Mouse (Mus musculus): ENCODE results near the gene Polr1e. TPM values are rescaled to one million over a fixed set of nuclear protein-coding genes. Genes with fewer than 3 reads are reported as not detected.

The Polr1e gene
- polyA plus RNA-seq (2015; fragmentation: Nextera tagmentation; extraction: Ambion mirVana), result 40.9 and 48.4 TPM in 2 replicates

- Histone ChIP-seq H3K4me2 (peak within 1 kb of the TSS; percentile 94), H3K36me3 (peaks cover 18% of the 10 kb centered on the region), H3K4me1 (peaks cover 24% of the 10 kb centered on the region), H3K27me3 (no peaks in the 10 kb centered on the region), H3K4me3 (replicated peaks) (peak within 1 kb of the TSS; percentile 68), H3K9ac (peak within 1 kb of the TSS; percentile 58), H3K27ac (peak within 1 kb of the TSS; percentile 37), H3K9me3 (replicated peaks) (no peaks in the 10 kb centered on the region)
- WGBS, result 0% methylated on average over 29 of the region's 29 CpGs
- peak; percentile 92 for ATAC-seq (replicated peaks; ENCODE audit: low FRiP score)
Observed at GRCm38 (mm10) chr4:45018452-45018980, at the start of gene Polr1e. Gene Polr1e, plus strand, starts transcription at chr4:45018583.

- H3K36me3 ChIP-seq, result no peaks in the 10 kb centered on the region
- H3K27me3 ChIP-seq, result no peaks in the 10 kb centered on the region
- no peak overlapping the region for H3K4me3 ChIP-seq (replicated peaks)
- 91% methylated on average over 7 of the region's 7 CpGs for WGBS
- ATAC-seq (replicated peaks; ENCODE audit: low FRiP score), result no peak
- H3K4me1 ChIP-seq, result peaks cover 12% of the 10 kb centered on the region
- no peak overlapping the region for H3K4me2 ChIP-seq
- no peak overlapping the region for H3K9ac ChIP-seq
- no peak overlapping the region for H3K27ac ChIP-seq
- H3K9me3 ChIP-seq (replicated peaks), result no peaks in the 10 kb centered on the region
Observed at GRCm38 (mm10) chr4:44970056-44970455, 48.3 kb upstream of the Polr1e start.

- WGBS, result 23% methylated on average over 10 of the region's 10 CpGs
- no peaks in the 10 kb centered on the region for H3K9me3 ChIP-seq (replicated peaks)
- ATAC-seq (replicated peaks; ENCODE audit: low FRiP score), result no peak
- no peak overlapping the region for H3K4me2 ChIP-seq
- H3K4me1 ChIP-seq, result peaks cover 12% of the 10 kb centered on the region
- no peak overlapping the region for H3K27ac ChIP-seq
- H3K9ac ChIP-seq, result no peak overlapping the region
- no peaks in the 10 kb centered on the region for H3K27me3 ChIP-seq
- no peak overlapping the region for H3K4me3 ChIP-seq (replicated peaks)
- H3K36me3 ChIP-seq, result no peaks in the 10 kb centered on the region
Observed at GRCm38 (mm10) chr4:44970612-44971110, 47.7 kb upstream of the Polr1e start.

GRCm38 (mm10) chr4:44973450-44973849 is 44.9 kb upstream of the Polr1e start:
- ATAC-seq (replicated peaks; ENCODE audit: low FRiP score), result peak; percentile 56
- Histone ChIP-seq H3K4me3 (replicated peaks) (peak overlapping the region; percentile 25), H3K4me2 (peak overlapping the region; percentile 56), H3K27ac (no peak overlapping the region), H3K27me3 (no peaks in the 10 kb centered on the region), H3K4me1 (peaks cover 12% of the 10 kb centered on the region), H3K36me3 (no peaks in the 10 kb centered on the region), H3K9ac (no peak overlapping the region), H3K9me3 (replicated peaks) (no peaks in the 10 kb centered on the region)
- 11% methylated on average over 9 of the region's 9 CpGs for WGBS

- peak overlapping the region; percentile 56 for H3K4me2 ChIP-seq
- H3K9ac ChIP-seq, result no peak overlapping the region
- H3K4me3 ChIP-seq (replicated peaks), result peak overlapping the region; percentile 25
- no peak overlapping the region for H3K27ac ChIP-seq
- no peaks in the 10 kb centered on the region for H3K9me3 ChIP-seq (replicated peaks)
- H3K36me3 ChIP-seq, result no peaks in the 10 kb centered on the region
- H3K4me1 ChIP-seq, result peaks cover 12% of the 10 kb centered on the region
- ATAC-seq (replicated peaks; ENCODE audit: low FRiP score), result peak; percentile 31; the same call in 1 of the 2 replicates
- 53% methylated on average over 14 of the region's 14 CpGs for WGBS
- no peaks in the 10 kb centered on the region for H3K27me3 ChIP-seq
Observed at GRCm38 (mm10) chr4:44973871-44974270, 44.5 kb upstream of the Polr1e start.

GRCm38 (mm10) chr4:44974331-44974730 is 44.1 kb upstream of the Polr1e start:
- no peaks in the 10 kb centered on the region for H3K9me3 ChIP-seq (replicated peaks)
- H3K9ac ChIP-seq, result no peak overlapping the region
- no peaks in the 10 kb centered on the region for H3K27me3 ChIP-seq
- no peak for ATAC-seq (replicated peaks; ENCODE audit: low FRiP score)
- 68% methylated on average over 8 of the region's 8 CpGs for WGBS
- no peaks in the 10 kb centered on the region for H3K36me3 ChIP-seq
- H3K4me3 ChIP-seq (replicated peaks), result no peak overlapping the region
- no peak overlapping the region; the same call in 1 of the 2 replicates for H3K4me2 ChIP-seq
- H3K27ac ChIP-seq, result no peak overlapping the region
- H3K4me1 ChIP-seq, result peaks cover 15% of the 10 kb centered on the region

- 77% methylated on average over 6 of the region's 6 CpGs for WGBS
- ATAC-seq (replicated peaks; ENCODE audit: low FRiP score), result no peak
- no peak overlapping the region for H3K4me3 ChIP-seq (replicated peaks)
Observed at GRCm38 (mm10) chr4:44976026-44976615, 42.3 kb upstream of the Polr1e start.

GRCm38 (mm10) chr4:44976921-44977710 is 41.3 kb upstream of the Polr1e start:
- H3K27ac ChIP-seq, result no peak overlapping the region
- H3K4me3 ChIP-seq (replicated peaks), result no peak overlapping the region
- H3K27me3 ChIP-seq, result no peaks in the 10 kb centered on the region
- no peak for ATAC-seq (replicated peaks; ENCODE audit: low FRiP score)
- 90% methylated on average over 10 of the region's 10 CpGs for WGBS
- H3K9ac ChIP-seq, result no peak overlapping the region
- no peaks in the 10 kb centered on the region for H3K9me3 ChIP-seq (replicated peaks)
- peaks cover 35% of the 10 kb centered on the region for H3K4me1 ChIP-seq
- H3K36me3 ChIP-seq, result no peaks in the 10 kb centered on the region
- H3K4me2 ChIP-seq, result no peak overlapping the region

More at GRCm38 (mm10) chr4:44976026-44976615, 42.3 kb upstream of the Polr1e start:
- Histone ChIP-seq H3K9ac (no peak overlapping the region), H3K9me3 (replicated peaks) (no peaks in the 10 kb centered on the region), H3K4me2 (no peak overlapping the region), H3K27me3 (no peaks in the 10 kb centered on the region), H3K36me3 (no peaks in the 10 kb centered on the region), H3K27ac (no peak overlapping the region), H3K4me1 (peaks cover 29% of the 10 kb centered on the region)

- no peak overlapping the region for H3K4me2 ChIP-seq
- H3K9ac ChIP-seq, result no peak overlapping the region
- H3K4me1 ChIP-seq, result peaks cover 46% of the 10 kb centered on the region
- ATAC-seq (replicated peaks; ENCODE audit: low FRiP score), result no peak
- 57% methylated on average over 5 of the region's 5 CpGs for WGBS
- no peaks in the 10 kb centered on the region for H3K36me3 ChIP-seq
- H3K27ac ChIP-seq, result no peak overlapping the region
- H3K9me3 ChIP-seq (replicated peaks), result no peaks in the 10 kb centered on the region
- H3K27me3 ChIP-seq, result no peaks in the 10 kb centered on the region
- H3K4me3 ChIP-seq (replicated peaks), result no peak overlapping the region
Observed at GRCm38 (mm10) chr4:44978175-44978574, 40.2 kb upstream of the Polr1e start.

- no peaks in the 10 kb centered on the region for H3K9me3 ChIP-seq (replicated peaks)
- peak overlapping the region; percentile 89; the same call in 1 of the 2 replicates for H3K27ac ChIP-seq
- WGBS, result 39% methylated on average over 7 of the region's 7 CpGs
- ATAC-seq (replicated peaks; ENCODE audit: low FRiP score), result peak; percentile 27
- peaks cover 9% of the 10 kb centered on the region for H3K36me3 ChIP-seq
- H3K4me1 ChIP-seq, result peaks cover 45% of the 10 kb centered on the region
- H3K9ac ChIP-seq, result no peak overlapping the region
- H3K27me3 ChIP-seq, result no peaks in the 10 kb centered on the region
- H3K4me3 ChIP-seq (replicated peaks), result no peak overlapping the region
- H3K4me2 ChIP-seq, result no peak overlapping the region
Observed at GRCm38 (mm10) chr4:44979794-44980338, 38.5 kb upstream of the Polr1e start.

- under 1% methylated on average over 39 of the region's 40 CpGs for WGBS
- Histone ChIP-seq H3K4me3 (replicated peaks) (peak within 1 kb of the TSS; percentile 79), H3K27ac (peak within 1 kb of the TSS; percentile 89), H3K36me3 (peaks cover 24% of the 10 kb centered on the region), H3K27me3 (no peaks in the 10 kb centered on the region), H3K9me3 (replicated peaks) (no peaks in the 10 kb centered on the region), H3K4me2 (peak within 1 kb of the TSS; percentile 91), H3K9ac (peak within 1 kb of the TSS; percentile 80), H3K4me1 (peaks cover 45% of the 10 kb centered on the region)
- peak; percentile 89 for ATAC-seq (replicated peaks; ENCODE audit: low FRiP score)
Observed at GRCm38 (mm10) chr4:44981280-44981973, 37.0 kb upstream of the Polr1e start, which contains the start of gene Grhpr. Gene Grhpr, plus strand, starts transcription at chr4:44981395.
